Mouse (Mus musculus): ENCODE results near the gene Dnmbp.

Gene Dnmbp

GRCm38 (mm10) chr19:43905985-43906384 is 34.0 kb downstream of the Dnmbp start:
- DNase-seq = peak; percentile 63 to 69

GRCm38 (mm10) chr19:43905136-43905535 is 34.9 kb downstream of the Dnmbp start:
- DNase-seq = no peak

- DNase-seq = no peak
Measured at GRCm38 (mm10) chr19:43904327-43904726, 35.7 kb downstream of the Dnmbp start.

GRCm38 (mm10) chr19:43902887-43903286 is 37.1 kb downstream of the Dnmbp start:
- no peak for DNase-seq

- DNase-seq = no peak
Measured at GRCm38 (mm10) chr19:43900690-43901089, 39.3 kb downstream of the Dnmbp start.

- no peak for DNase-seq
Measured at GRCm38 (mm10) chr19:43898547-43898946, 41.4 kb downstream of the Dnmbp start.

- DNase-seq = no peak
Measured at GRCm38 (mm10) chr19:43896441-43896840, 43.5 kb downstream of the Dnmbp start.

- DNase-seq = no peak
Measured at GRCm38 (mm10) chr19:43895951-43896350, 44.0 kb downstream of the Dnmbp start.

GRCm38 (mm10) chr19:43894821-43895220 is 45.2 kb downstream of the Dnmbp start:
- no peak for DNase-seq

- DNase-seq = no peak
Measured at GRCm38 (mm10) chr19:43894070-43894469, 45.9 kb downstream of the Dnmbp start.

GRCm38 (mm10) chr19:43890487-43890886 is 49.5 kb downstream of the Dnmbp start:
- no peak for DNase-seq

- no peak for DNase-seq
Measured at GRCm38 (mm10) chr19:43887725-43888124, 52.3 kb downstream of the Dnmbp start.

GRCm38 (mm10) chr19:43887242-43887641 is 52.7 kb downstream of the Dnmbp start:
- no peak for DNase-seq

- DNase-seq = no peak
Measured at GRCm38 (mm10) chr19:43886371-43887099, 53.5 kb downstream of the Dnmbp start.

GRCm38 (mm10) chr19:43884668-43885498 is 55.1 kb downstream of the Dnmbp start:
- DNase-seq = no peak

GRCm38 (mm10) chr19:43882895-43883573 is 57.0 kb downstream of the Dnmbp start:
- DNase-seq = peak; percentile 26 to 49

GRCm38 (mm10) chr19:43881615-43882014 is 58.4 kb downstream of the Dnmbp start:
- DNase-seq = peak; percentile 16 to 40

GRCm38 (mm10) chr19:43880420-43880819 is 59.6 kb downstream of the Dnmbp start:
- DNase-seq = no peak

- peak; percentile 85 to 89 for DNase-seq
Measured at GRCm38 (mm10) chr19:43879401-43880212, 60.4 kb downstream of the Dnmbp start.

- peak in 1 of 2 experiments; percentile 11 for DNase-seq
Measured at GRCm38 (mm10) chr19:43878111-43879092, 61.6 kb downstream of the Dnmbp start.

- DNase-seq = no peak
Measured at GRCm38 (mm10) chr19:43877364-43877763, 62.6 kb downstream of the Dnmbp start.

Data from cerebellum, postnatal 14 days (tissue).